Mouse (Mus musculus) thymus, adult 2 months (tissue): Measurements from ENCODE around the gene Mtmr4. TPM values are rescaled to one million over a fixed set of nuclear protein-coding genes. Genes with fewer than 3 reads are reported as not detected.

Experiments used
- DNase-seq: peaks from one replicate; pipeline ENCODE4 v3.0.0; 2021
- H3K27ac ChIP-seq: fragments of 200-500 bp; 2 replicates; pipeline ENCODE4 v1.5.1; 2012; ENCODE audit warnings: low read length, control low read depth; ENCODE audit not compliant: control insufficient read depth, insufficient read depth
- H3K27me3 ChIP-seq: fragments of 200-500 bp; 2 replicates; pipeline ENCODE4 v1.6.1; 2012; ENCODE audit warnings: mild to moderate bottlenecking, low read length, moderate library complexity, mixed read lengths; ENCODE audit not compliant: control insufficient read depth, insufficient read depth
- H3K36me3 ChIP-seq: fragments of 200-500 bp; 2 replicates; pipeline ENCODE4 v1.6.1; 2012; ENCODE audit warnings: mild to moderate bottlenecking, low read length, moderate library complexity; ENCODE audit not compliant: control insufficient read depth, insufficient read depth
- H3K4me1 ChIP-seq: fragments of 200-500 bp; replicated peaks from 2 replicates; pipeline ENCODE4 v1.6.1; 2012; ENCODE audit warnings: low read length; ENCODE audit not compliant: control insufficient read depth, insufficient read depth
- H3K4me3 ChIP-seq: fragments of 200-500 bp; 2 replicates; pipeline ENCODE4 v1.5.1; 2012; ENCODE audit warnings: mild to moderate bottlenecking, low read length, control low read depth, moderate library complexity; ENCODE audit not compliant: control insufficient read depth, insufficient read depth
- CTCF ChIP-seq: fragments of 200-500 bp; IDR thresholded peaks from 2 replicates; pipeline ENCODE4 v1.5.1; 2012; ENCODE audit warnings: mild to moderate bottlenecking, control low read depth, low read length, moderate library complexity, borderline replicate concordance; ENCODE audit not compliant: control insufficient read depth, poor library complexity, insufficient read depth; ENCODE audit errors: extremely low read depth
- POLR2A ChIP-seq: fragments of 200-500 bp; IDR thresholded peaks from 2 replicates; pipeline ENCODE4 v1.6.1; 2012; ENCODE audit warnings: mild to moderate bottlenecking, low read length, control low read depth, moderate library complexity; ENCODE audit not compliant: control insufficient read depth, poor library complexity, insufficient read depth; ENCODE audit errors: extremely low read depth
- WGBS: fragments of 180-500 bp; shearing (Covaris S2); methylation state at CpG from one replicate; pipeline ENCODE4 v1.1.7; 2018; 5-methylcytosine and 5-hydroxymethylcytosine counted together
- polyA plus RNA-seq: library from polyadenylated mRNA; depleted of rRNA; stranded (reverse); fragments of >200 nt; gene quantifications from 2 replicates; pipeline ENCODE4 v1.2.3, GENCODE M21; 2012; rRNA removed

Gene Mtmr4
- polyA plus RNA-seq: 47.0 and 51.1 TPM in 2 replicates

GRCm38 (mm10) chr11:87591526-87592353 lies at the start of gene Mtmr4:
Gene Mtmr4 (plus strand): TSS chr11:87592162.
- no peaks in the 10 kb centered on the region for H3K36me3 ChIP-seq
- H3K4me1 ChIP-seq: peaks cover 25% of the 10 kb centered on the region
- WGBS: under 1% methylated on average over 61 of the region's 61 CpGs
- H3K27me3 ChIP-seq: no peaks in the 10 kb centered on the region
- 0 out of 2 replicates have a peak, but pooled peaks have one; percentile 49 for TF ChIP-seq CTCF
- peak; percentile 74 for TF ChIP-seq POLR2A
- DNase-seq: peak; percentile 98
- H3K27ac ChIP-seq: peak within 1 kb of the TSS; percentile 61
- H3K4me3 ChIP-seq: peak within 1 kb of the TSS; percentile 63

GRCm38 (mm10) chr11:87542285-87542684 lies 49.7 kb upstream of the Mtmr4 start:
- TF ChIP-seq POLR2A (no peak), CTCF (no peak)
- Histone ChIP-seq H3K4me1 (peaks cover 6% of the 10 kb centered on the region), H3K27me3 (no peaks in the 10 kb centered on the region), H3K36me3 (no peaks in the 10 kb centered on the region), H3K27ac (no peak overlapping the region), H3K4me3 (no peak overlapping the region)
- 82% methylated on average over 8 of the region's 8 CpGs for WGBS
- no peak for DNase-seq

- H3K27me3 ChIP-seq: no peaks in the 10 kb centered on the region
- no peak overlapping the region for H3K27ac ChIP-seq
- peaks cover 6% of the 10 kb centered on the region for H3K4me1 ChIP-seq
- 30% methylated on average over 3 of the region's 3 CpGs for WGBS
- TF ChIP-seq CTCF (no peak), POLR2A (no peak)
- no peaks in the 10 kb centered on the region for H3K36me3 ChIP-seq
- no peak overlapping the region for H3K4me3 ChIP-seq
- DNase-seq: no peak
Measured at GRCm38 (mm10) chr11:87542906-87543305, 49.1 kb upstream of the Mtmr4 start.

DNA sequence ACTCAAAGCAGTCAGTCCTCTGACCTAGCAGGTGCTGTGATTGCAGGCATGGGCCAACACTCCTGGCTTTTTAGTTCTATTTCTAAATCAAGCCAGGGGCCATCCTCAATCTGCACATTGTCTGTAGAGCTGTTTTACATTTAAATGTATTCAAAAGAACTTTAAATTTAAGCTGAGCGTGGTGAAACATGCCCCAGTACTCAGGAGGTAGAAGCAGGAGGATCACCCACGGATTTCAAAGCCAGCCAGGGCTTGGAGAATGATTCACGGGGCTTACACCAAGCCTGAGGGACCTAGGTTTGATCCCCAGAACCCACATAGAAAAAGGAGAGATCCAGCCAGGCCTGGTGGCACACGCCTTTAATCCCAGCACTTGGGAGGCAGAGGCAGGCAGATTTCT lies 38.6 kb upstream of the Mtmr4 start:
- no peaks in the 10 kb centered on the region for H3K4me1 ChIP-seq
- no peak overlapping the region for H3K4me3 ChIP-seq
- TF ChIP-seq POLR2A: no peak
- no peak overlapping the region for H3K27ac ChIP-seq
- no peaks in the 10 kb centered on the region for H3K36me3 ChIP-seq
- 88% methylated on average over 4 of the region's 4 CpGs for WGBS
- no peaks in the 10 kb centered on the region for H3K27me3 ChIP-seq
- DNase-seq: no peak

DNA sequence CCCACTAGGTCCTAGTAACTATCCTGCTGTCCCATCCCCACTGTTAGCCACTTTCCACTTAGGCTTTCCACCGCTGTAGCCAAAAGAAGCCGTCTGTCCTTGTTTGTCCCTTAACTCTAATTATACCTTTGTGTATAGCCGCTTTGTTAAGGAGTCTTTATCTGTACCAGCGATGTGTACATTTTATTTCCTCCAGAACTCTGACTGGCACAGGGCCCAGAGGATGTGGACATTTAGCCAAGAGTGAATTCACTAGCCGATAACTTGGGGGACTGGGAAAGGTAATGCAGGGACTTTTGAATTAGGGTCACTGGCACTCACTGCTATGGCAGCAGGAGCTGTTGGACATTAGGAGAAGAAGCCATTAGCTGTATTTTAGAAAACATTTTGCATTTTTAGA lies 37.6 kb upstream of the Mtmr4 start:
- Histone ChIP-seq H3K4me1 (no peaks in the 10 kb centered on the region), H3K27ac (no peak overlapping the region)
- no peak for TF ChIP-seq CTCF
- TF ChIP-seq POLR2A: no peak

GRCm38 (mm10) chr11:87555106-87555703 lies 36.8 kb upstream of the Mtmr4 start:
- no peak for DNase-seq
- Histone ChIP-seq H3K27me3 (no peaks in the 10 kb centered on the region), H3K4me3 (no peak overlapping the region), H3K27ac (no peak overlapping the region), H3K36me3 (no peaks in the 10 kb centered on the region), H3K4me1 (no peaks in the 10 kb centered on the region)
- WGBS: 56% methylated on average over 2 of the region's 2 CpGs
- TF ChIP-seq CTCF (no peak), POLR2A (no peak)

More for the DNA sequence above, 37.6 kb upstream of the Mtmr4 start:
- Histone ChIP-seq H3K36me3 (no peaks in the 10 kb centered on the region), H3K27me3 (no peaks in the 10 kb centered on the region), H3K4me3 (no peak overlapping the region)
- 77% methylated on average over 5 of the region's 5 CpGs for WGBS
- no peak for DNase-seq

DNA sequence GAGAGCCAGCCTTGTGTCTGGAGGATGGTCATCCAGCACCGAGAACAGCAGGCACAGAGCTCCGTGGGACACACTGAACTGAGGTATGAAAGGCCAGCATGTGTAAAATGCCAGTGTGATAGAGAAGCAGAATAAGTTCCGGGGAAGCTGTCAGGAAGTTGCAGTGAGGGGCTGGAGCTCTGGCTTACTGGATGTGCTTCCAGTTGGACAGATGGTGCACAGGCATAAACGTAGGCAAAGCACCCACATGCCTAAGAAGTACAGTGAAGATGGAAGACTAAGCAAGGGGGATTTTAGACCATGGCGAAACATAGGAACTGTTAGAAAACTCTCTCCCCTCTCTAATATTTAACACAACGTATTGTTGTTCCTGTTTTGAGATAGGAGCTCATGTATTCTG lies 30.8 kb upstream of the Mtmr4 start:
- Histone ChIP-seq H3K36me3 (no peaks in the 10 kb centered on the region), H3K27ac (no peak overlapping the region), H3K27me3 (no peaks in the 10 kb centered on the region), H3K4me1 (no peaks in the 10 kb centered on the region), H3K4me3 (no peak overlapping the region)
- TF ChIP-seq CTCF: no peak
- TF ChIP-seq POLR2A: no peak
- DNase-seq: no peak
- 86% methylated on average over 6 of the region's 6 CpGs for WGBS
